Mouse (Mus musculus): ENCODE results near the gene Gm3415.
"Not testable (repeated sequence)": the region's sequence is repeated elsewhere in the genome, so short reads cannot be mapped to it uniquely, and the experiment has no call there.

The Gm3415 gene

DNA sequence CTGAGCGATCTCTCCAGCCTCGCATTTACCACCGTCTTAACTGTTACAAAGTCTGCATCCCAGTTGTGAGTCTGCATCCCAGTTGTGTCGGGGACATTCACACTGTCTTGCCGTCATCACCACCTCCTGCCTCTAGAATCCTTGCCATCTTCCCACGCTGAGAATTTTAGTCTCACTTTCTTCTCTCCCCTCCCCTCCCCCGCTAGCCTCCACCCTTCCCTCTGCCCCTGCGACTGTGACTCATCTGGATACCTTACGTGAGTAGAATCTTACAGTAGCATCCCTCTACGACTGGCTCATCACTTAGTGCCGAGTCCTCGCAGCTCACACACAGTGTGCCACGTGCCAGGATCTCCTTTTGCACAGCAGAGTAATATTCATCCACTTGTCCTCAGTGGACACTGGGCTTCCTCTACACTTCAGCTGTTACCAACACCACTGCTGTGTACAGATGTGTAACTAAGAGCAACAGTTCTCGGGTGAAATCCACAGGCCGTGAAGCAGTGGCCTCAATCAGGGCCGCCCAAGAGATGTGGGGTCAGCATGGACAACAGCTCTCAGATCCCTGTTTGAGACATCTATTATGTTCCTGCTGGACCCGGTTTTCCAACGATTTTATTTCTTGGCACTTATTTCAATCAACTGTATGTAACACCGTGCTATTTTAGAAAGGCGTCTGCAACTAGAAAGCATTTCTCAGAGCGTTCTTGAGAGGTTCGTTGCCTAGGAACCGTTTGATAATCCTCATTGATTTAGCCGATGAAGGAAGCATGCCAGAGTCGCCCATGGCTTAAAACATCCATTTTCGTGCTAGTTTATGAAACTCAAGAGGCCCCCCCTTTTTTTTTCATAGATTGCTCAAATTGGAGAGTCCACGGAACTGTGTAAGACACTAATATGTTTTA is 42.5 kb downstream of the Gm3415 start:
- no peak for DNase-seq (ENCODE audit: extremely low spot score, low spot score)

- not testable (repeated sequence) for DNase-seq (ENCODE audit: extremely low spot score, low spot score)
Observed at GRCm38 (mm10) chr5:146599216-146599615, 43.3 kb downstream of the Gm3415 start.

DNA sequence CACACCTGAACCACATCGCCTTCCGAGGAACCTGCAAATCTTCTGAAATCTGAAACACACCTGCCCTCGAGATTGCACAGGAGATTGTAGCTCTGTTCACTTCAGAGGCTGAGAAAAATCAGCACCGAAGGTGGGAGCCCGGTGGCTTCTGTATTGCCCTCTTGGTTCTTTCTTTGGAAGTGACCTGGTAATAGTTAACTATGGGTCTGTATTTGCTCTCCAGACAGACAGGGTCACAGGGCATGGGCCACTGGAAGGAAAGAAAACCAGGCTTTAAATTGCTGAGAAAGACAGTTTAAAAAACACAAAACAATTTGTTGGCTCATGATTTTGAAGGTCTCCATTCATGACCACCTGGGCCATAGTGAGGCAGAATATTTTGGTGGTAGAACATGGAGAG is 44.0 kb downstream of the Gm3415 start:
- DNase-seq (ENCODE audit: extremely low spot score, low spot score) = no peak

- no peak for DNase-seq (ENCODE audit: extremely low spot score, low spot score)
Observed at GRCm38 (mm10) chr5:146606221-146606620, 50.3 kb downstream of the Gm3415 start.

DNA sequence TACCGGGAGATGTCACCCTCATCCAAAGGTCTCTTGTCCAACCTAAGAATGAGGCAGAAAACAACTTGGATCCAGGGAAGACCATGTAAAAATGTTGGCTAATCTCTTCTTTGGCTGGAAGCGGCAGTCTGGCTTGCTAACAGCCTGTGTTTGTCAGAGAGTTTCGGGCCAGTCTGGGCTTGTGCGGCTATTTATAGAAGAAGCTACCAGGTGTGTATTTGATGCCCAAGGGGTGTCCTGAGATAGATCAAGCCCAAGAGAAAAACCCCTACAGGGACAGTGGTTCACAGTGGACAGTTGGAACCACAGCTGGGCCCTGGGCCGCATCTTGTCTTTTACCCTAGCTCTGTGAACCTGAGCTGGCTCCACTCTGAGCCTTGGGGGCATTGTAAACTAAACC is 51.0 kb downstream of the Gm3415 start:
- DNase-seq (ENCODE audit: extremely low spot score, low spot score) = no peak

- DNase-seq (ENCODE audit: extremely low spot score, low spot score) = no peak
Observed at GRCm38 (mm10) chr5:146607816-146608215, 51.9 kb downstream of the Gm3415 start.

Data from neural tube, embryonic 10.5 days (tissue).